9 mouse cellular contexts compared by ENCODE assay signal in genomic region chr4:84088166-84088565, GRCm38 (mm10).
DNase-seq lines count a peak whose midpoint lies in the region; ATAC-seq and TF ChIP-seq lines count a peak whose summit lies in the region.
"Had no signal": no experiment of that assay in that cellular context is flagged by ENCODE, and none has a peak within 500 bp of the region (broad histone marks: within the 10 kb centered on the region; RNA-seq: fewer than 3 reads in every experiment).

No protein-coding gene starts in this region.

- no peaks in the 10 kb centered on the region for H3K36me3 ChIP-seq in embryonic facial prominence, embryonic 14.5 days (ENCODE audit: control insufficient read depth, insufficient read depth, low read length)
- H3K36me3 ChIP-seq in embryonic facial prominence, embryonic 10.5 days (replicated peaks) = no peaks in the 10 kb centered on the region
- H3K36me3 ChIP-seq in kidney, postnatal 0 days (ENCODE audit: insufficient read depth, low read length) = no peaks in the 10 kb centered on the region
- no peaks in the 10 kb centered on the region for H3K36me3 ChIP-seq in forebrain, embryonic 15.5 days
- H3K36me3 ChIP-seq in forebrain, embryonic 13.5 days (ENCODE audit: poor library complexity, severe bottlenecking) = no peaks in the 10 kb centered on the region

- WGBS in embryonic facial prominence, embryonic 14.5 days = 55% methylated on average over 12 of the region's 12 CpGs
- 73% methylated on average over 12 of the region's 12 CpGs for WGBS in embryonic facial prominence, embryonic 10.5 days
- 35% methylated on average over 12 of the region's 12 CpGs for WGBS in kidney, postnatal 0 days
- WGBS in forebrain, embryonic 15.5 days = 90% methylated on average over 12 of the region's 12 CpGs
- WGBS in forebrain, embryonic 13.5 days = 89% methylated on average over 12 of the region's 12 CpGs

- peaks cover 3% of the 10 kb centered on the region; the same call in 1 of the 2 replicates for H3K4me1 ChIP-seq in embryonic facial prominence, embryonic 14.5 days (ENCODE audit: control insufficient read depth, insufficient read depth, low read length)
- H3K4me1 ChIP-seq in embryonic facial prominence, embryonic 10.5 days = peaks cover 4% of the 10 kb centered on the region; the same call in 1 of the 2 replicates
- H3K4me1 ChIP-seq in kidney, postnatal 0 days (replicated peaks; ENCODE audit: insufficient read depth, low read length) = no peaks in the 10 kb centered on the region
- H3K4me1 ChIP-seq in forebrain, embryonic 15.5 days = no peaks in the 10 kb centered on the region
- no peaks in the 10 kb centered on the region for H3K4me1 ChIP-seq in forebrain, embryonic 13.5 days
- H3K4me1 ChIP-seq: megakaryocyte, embryonic 14.5 days had no signal

- H3K4me3 ChIP-seq in embryonic facial prominence, embryonic 14.5 days (ENCODE audit: low read depth, low read length) = no peak overlapping the region
- H3K4me3 ChIP-seq in embryonic facial prominence, embryonic 10.5 days = no peak overlapping the region
- no peak overlapping the region for H3K4me3 ChIP-seq in kidney, postnatal 0 days (replicated peaks; ENCODE audit: low read depth, low read length)
- no peak overlapping the region for H3K4me3 ChIP-seq in forebrain, embryonic 15.5 days
- H3K4me3 ChIP-seq in forebrain, embryonic 13.5 days = no peak overlapping the region
- H3K4me3 ChIP-seq: megakaryocyte, embryonic 14.5 days had no signal

- TF ChIP-seq CTCF in kidney, postnatal 0 days (IDR thresholded peaks at IDR 0.05; ENCODE audit: low read depth) = no peak

- ATAC-seq in embryonic facial prominence, embryonic 14.5 days (ENCODE audit: low read depth) = 0 out of 2 replicates have a peak, but pooled peaks have one; percentile 33
- no peak; the same call in 1 of the 2 replicates for ATAC-seq in kidney, postnatal 0 days (replicated peaks; ENCODE audit: low FRiP score, low read depth)
- ATAC-seq in forebrain, embryonic 15.5 days (replicated peaks) = no peak
- ATAC-seq in inflammation-experienced regulatory T-cells, adult 6 months = no peak
- ATAC-seq in forebrain, embryonic 13.5 days = no peak

- H3K27ac ChIP-seq in embryonic facial prominence, embryonic 14.5 days (replicated peaks; ENCODE audit: low read depth, low read length) = peak overlapping the region; percentile 40; the same call in 1 of the 2 replicates
- no peak overlapping the region for H3K27ac ChIP-seq in embryonic facial prominence, embryonic 10.5 days (replicated peaks)
- H3K27ac ChIP-seq in kidney, postnatal 0 days = 0 out of 2 replicates have a peak overlapping the region, but pooled peaks have one; percentile 2
- no peak overlapping the region for H3K27ac ChIP-seq in forebrain, embryonic 15.5 days (replicated peaks)
- no peak overlapping the region for H3K27ac ChIP-seq in forebrain, embryonic 13.5 days

- 0 out of 2 replicates have a peak, but pooled peaks cover 2% of the 10 kb centered on the region for H3K9me3 ChIP-seq in embryonic facial prominence, embryonic 14.5 days (ENCODE audit: control insufficient read depth, low read length)
- no peaks in the 10 kb centered on the region for H3K9me3 ChIP-seq in embryonic facial prominence, embryonic 10.5 days
- no peaks in the 10 kb centered on the region for H3K9me3 ChIP-seq in kidney, postnatal 0 days (replicated peaks; ENCODE audit: low read length)
- H3K9me3 ChIP-seq in forebrain, embryonic 15.5 days = no peaks in the 10 kb centered on the region
- H3K9me3 ChIP-seq in forebrain, embryonic 13.5 days (replicated peaks) = no peaks in the 10 kb centered on the region

- no peak overlapping the region for H3K9ac ChIP-seq in embryonic facial prominence, embryonic 14.5 days (ENCODE audit: low read depth, low read length)
- H3K9ac ChIP-seq in kidney, postnatal 0 days (ENCODE audit: low read depth, low read length) = no peak overlapping the region
- H3K9ac ChIP-seq in forebrain, embryonic 15.5 days (replicated peaks) = no peak overlapping the region
- no peak overlapping the region for H3K9ac ChIP-seq in forebrain, embryonic 13.5 days

- peak; percentile 85 for DNase-seq in embryonic facial prominence, embryonic 14.5 days (ENCODE audit: low spot score)
- DNase-seq in embryonic facial prominence, embryonic 10.5 days (ENCODE audit: low spot score) = no peak
- peak; percentile 73 for DNase-seq in gastrocnemius, postnatal 25 days
- DNase-seq in kidney, postnatal 0 days (ENCODE audit: low spot score) = peak; percentile 88
- DNase-seq in skeletal muscle tissue, adult 2 months (ENCODE audit: low read depth, low spot score) = peak; percentile 84

- H3K4me2 ChIP-seq in embryonic facial prominence, embryonic 14.5 days (ENCODE audit: low read depth, low read length) = no peak overlapping the region
- no peak overlapping the region for H3K4me2 ChIP-seq in kidney, postnatal 0 days (ENCODE audit: low read length)
- H3K4me2 ChIP-seq in forebrain, embryonic 15.5 days (replicated peaks) = no peak overlapping the region
- H3K4me2 ChIP-seq in forebrain, embryonic 13.5 days = no peak overlapping the region

- H3K27me3 ChIP-seq in embryonic facial prominence, embryonic 14.5 days (replicated peaks; ENCODE audit: control insufficient read depth, insufficient read depth, low read length) = no peaks in the 10 kb centered on the region
- no peaks in the 10 kb centered on the region for H3K27me3 ChIP-seq in embryonic facial prominence, embryonic 10.5 days (replicated peaks; ENCODE audit: low read depth, poor library complexity, severe bottlenecking)
- H3K27me3 ChIP-seq in kidney, postnatal 0 days (ENCODE audit: insufficient read depth, low read length) = no peaks in the 10 kb centered on the region
- H3K27me3 ChIP-seq in forebrain, embryonic 15.5 days = no peaks in the 10 kb centered on the region
- no peaks in the 10 kb centered on the region for H3K27me3 ChIP-seq in forebrain, embryonic 13.5 days

Comparison
In these comparisons a context has a peak if more than half of its experiments do, and no peak if none do; other contexts are left out.
1. H3K27ac ChIP-seq: peak in embryonic facial prominence, embryonic 14.5 days (single experiment) and kidney, postnatal 0 days (single experiment); none in embryonic facial prominence, embryonic 10.5 days (single experiment), forebrain, embryonic 15.5 days (single experiment) and forebrain, embryonic 13.5 days (single experiment).